Comparison of ENCODE assay signal across 12 mouse cellular contexts in genomic region chr11:11830884-11831495, GRCm38 (mm10). TPM values are rescaled to one million over a fixed set of nuclear protein-coding genes. Genes with fewer than 3 reads are reported as not detected.
DNase-seq lines count a peak whose midpoint lies in the region; ATAC-seq and TF ChIP-seq lines count a peak whose summit lies in the region.
"Had no signal": no experiment of that assay in that cellular context is flagged by ENCODE, and none has a peak within 500 bp of the region (broad histone marks: within the 10 kb centered on the region; RNA-seq: fewer than 3 reads in every experiment).

No protein-coding gene starts in this region.

- H3K4me2 ChIP-seq in heart, embryonic 13.5 days: peak overlapping the region; percentile 18; the same call in 1 of the 2 replicates
- H3K4me2 ChIP-seq in lung, postnatal 0 days (replicated peaks; ENCODE audit: low read depth, low read length): no peak overlapping the region
- H3K4me2 ChIP-seq in limb, embryonic 11.5 days (ENCODE audit: low read depth, severe bottlenecking): peak overlapping the region; percentile 8; the same call in 1 of the 2 replicates

- no peak overlapping the region for H3K4me3 ChIP-seq in heart, embryonic 13.5 days
- H3K4me3 ChIP-seq in lung, postnatal 0 days (ENCODE audit: low read depth, low read length): no peak overlapping the region
- no peak overlapping the region for H3K4me3 ChIP-seq in limb, embryonic 11.5 days (ENCODE audit: low read depth, low read length)
- no peak overlapping the region for H3K4me3 ChIP-seq in layer of hippocampus, adult 2 months
- H3K4me3 ChIP-seq: myocyte had no signal

- no peak for TF ChIP-seq EP300 in lung, postnatal 0 days (IDR thresholded peaks at IDR 0.05)

- TF ChIP-seq CTCF in lung, postnatal 0 days (IDR thresholded peaks at IDR 0.05): no peak
- no peak for TF ChIP-seq CTCF in layer of hippocampus, adult 2 months (conservative IDR thresholded peaks at IDR 0.05)

- H3K27me3 ChIP-seq in heart, embryonic 13.5 days (replicated peaks): no peaks in the 10 kb centered on the region
- no peaks in the 10 kb centered on the region for H3K27me3 ChIP-seq in lung, postnatal 0 days (replicated peaks; ENCODE audit: insufficient read depth, low read length)
- H3K27me3 ChIP-seq in limb, embryonic 11.5 days (ENCODE audit: control insufficient read depth, insufficient read depth, low read length): no peaks in the 10 kb centered on the region

- H3K9ac ChIP-seq in heart, embryonic 13.5 days: peak overlapping the region; percentile 76
- no peak overlapping the region for H3K9ac ChIP-seq in lung, postnatal 0 days (replicated peaks; ENCODE audit: low read depth)
- no peak overlapping the region for H3K9ac ChIP-seq in limb, embryonic 11.5 days (ENCODE audit: low read length)

- no peaks in the 10 kb centered on the region for H3K9me3 ChIP-seq in heart, embryonic 13.5 days
- no peaks in the 10 kb centered on the region for H3K9me3 ChIP-seq in lung, postnatal 0 days (ENCODE audit: low read length)
- no peaks in the 10 kb centered on the region for H3K9me3 ChIP-seq in limb, embryonic 11.5 days (ENCODE audit: control insufficient read depth, low read length)

- no peak for ATAC-seq in heart, embryonic 13.5 days (ENCODE audit: extremely low read depth, insufficient number of reproducible peaks, low FRiP score, low TSS enrichment)
- ATAC-seq in lung, postnatal 0 days: no peak
- no peak for ATAC-seq in limb, embryonic 11.5 days (ENCODE audit: insufficient number of reproducible peaks, low FRiP score, low TSS enrichment, low read depth)

- intact Hi-C loops in left cerebral cortex, postnatal 10 days (cut with DNase I): no loop called here

- peak overlapping the region; percentile 95 for H3K27ac ChIP-seq in heart, embryonic 13.5 days (replicated peaks)
- peak overlapping the region; percentile 68 for H3K27ac ChIP-seq in lung, postnatal 0 days (ENCODE audit: low read length)
- peak overlapping the region; percentile 96 for H3K27ac ChIP-seq in limb, embryonic 11.5 days (replicated peaks; ENCODE audit: low read depth, low read length)
- no peak overlapping the region for H3K27ac ChIP-seq in layer of hippocampus, adult 2 months

- no peaks in the 10 kb centered on the region for H3K36me3 ChIP-seq in heart, embryonic 13.5 days
- no peaks in the 10 kb centered on the region for H3K36me3 ChIP-seq in lung, postnatal 0 days (ENCODE audit: insufficient read depth, low read length)
- no peaks in the 10 kb centered on the region for H3K36me3 ChIP-seq in limb, embryonic 11.5 days (ENCODE audit: control insufficient read depth, insufficient read depth, low read length)

- peaks cover 89% of the 10 kb centered on the region for H3K4me1 ChIP-seq in heart, embryonic 13.5 days
- peaks cover 21% of the 10 kb centered on the region; the same call in 1 of the 2 replicates for H3K4me1 ChIP-seq in lung, postnatal 0 days (ENCODE audit: insufficient read depth, low read depth, low read length)
- H3K4me1 ChIP-seq in limb, embryonic 11.5 days (ENCODE audit: control insufficient read depth, insufficient read depth, low read length): peaks cover 49% of the 10 kb centered on the region

- DNase-seq in heart, adult 9 months (ENCODE audit: low spot score in 2 of 2): no peak
- no peak for DNase-seq in lung, postnatal 0 days (ENCODE audit: low spot score)
- DNase-seq in lung, postnatal 36 days: no peak
- DNase-seq in limb, embryonic 11.5 days (ENCODE audit: low spot score): no peak
- peak; percentile 39 for DNase-seq in yolk sac, embryonic 10.5 days (ENCODE audit: low spot score)
- no peak for DNase-seq in layer of hippocampus, adult 2 months (ENCODE audit: low spot score in 2 of 2)
- DNase-seq in left cerebral cortex, postnatal 10 days (ENCODE audit: extremely low spot score in 1 of 2, low spot score in 2 of 2): no peak
- DNase-seq: cerebellum, postnatal 14 days; lung, postnatal 10 days; retina, postnatal 1 day had no signal

- 29% methylated on average over 12 of the region's 12 CpGs for WGBS in heart, embryonic 13.5 days
- WGBS in lung, postnatal 0 days: 23% methylated on average over 12 of the region's 12 CpGs
- WGBS in limb, embryonic 11.5 days: 20% methylated on average over 12 of the region's 12 CpGs

RNA-seq across cellular contexts. Expression of gene Fignl1, which starts 22.2 kb away (rescaled TPM):
- polyA plus RNA-seq in heart, embryonic 13.5 days (2015; fragmentation: Nextera tagmentation; extraction: Ambion mirVana): 52.9 and 58.7 TPM in 2 replicates
- 4.2 and 5.6 TPM in 2 replicates for polyA plus RNA-seq in lung, postnatal 0 days (2015; fragmentation: Nextera tagmentation; extraction: Ambion mirVana)
- polyA plus RNA-seq in limb, embryonic 11.5 days (2014; fragmentation: Nextera tagmentation; extraction: Ambion mirVana): 96.7 and 102 TPM in 2 replicates
- total RNA-seq in layer of hippocampus, adult 2 months (2021): under 1 TPM; 0.61 to 0.67 TPM
- 1 to 10 TPM; 1.8 to 1.9 TPM for total RNA-seq in left cerebral cortex, postnatal 10 days (2021)
